Mouse (Mus musculus): ENCODE data around the gene Ltbp4. TPM values are rescaled to one million over a fixed set of nuclear protein-coding genes. Genes with fewer than 3 reads are reported as not detected.
A peak's percentile ranks its signal among the peaks of the same experiment; 100 is the strongest.

Ltbp4 gene
- polyA plus RNA-seq, 1 experiment from 2014 or later: 7.2 TPM

- Histone ChIP-seq H3K27me3 (ENCODE audit: insufficient read depth, low read length) (peaks cover 8% of the 10 kb centered on the region; the same call in 1 of the 2 replicates), H3K4me1 (ENCODE audit: insufficient read depth) (no peaks in the 10 kb centered on the region), H3K27ac (ENCODE audit: low read depth) (no peak overlapping the region), H3K36me3 (replicated peaks; ENCODE audit: insufficient read depth, low read length) (no peaks in the 10 kb centered on the region), H3K9ac (replicated peaks) (no peak overlapping the region), H3K4me2 (ENCODE audit: low read depth, low read length) (no peak overlapping the region), H3K4me3 (ENCODE audit: low read depth, low read length) (no peak overlapping the region), H3K9me3 (ENCODE audit: low read length) (no peaks in the 10 kb centered on the region)
- no peak for TF ChIP-seq EP300 (IDR thresholded peaks at IDR 0.05; ENCODE audit: low read depth)
- TF ChIP-seq CTCF (IDR thresholded peaks at IDR 0.05; ENCODE audit: low read depth): no peak
- no peak for DNase-seq
- whole genome bisulfite sequencing (ENCODE audit: insufficient replicate concordance): 71% methylated on average over 17 of the region's 17 CpGs
- no peak for ATAC-seq
Measured at GRCm38 (mm10) chr7:27305091-27305730, 32.3 kb downstream of the Ltbp4 start.

GRCm38 (mm10) chr7:27302172-27302571 is 35.3 kb downstream of the Ltbp4 start:
- H3K4me1 ChIP-seq (ENCODE audit: insufficient read depth): no peaks in the 10 kb centered on the region
- no peaks in the 10 kb centered on the region for H3K9me3 ChIP-seq (ENCODE audit: low read length)
- H3K4me2 ChIP-seq (ENCODE audit: low read depth, low read length): no peak overlapping the region
- DNase-seq: peak; percentile 82
- 8% methylated on average over 11 of the region's 11 CpGs for WGBS (ENCODE audit: insufficient replicate concordance)
- no peak overlapping the region for H3K9ac ChIP-seq (replicated peaks)
- peaks cover 3% of the 10 kb centered on the region; the same call in 1 of the 2 replicates for H3K27me3 ChIP-seq (ENCODE audit: insufficient read depth, low read length)
- H3K4me3 ChIP-seq (ENCODE audit: low read depth, low read length): no peak overlapping the region
- no peaks in the 10 kb centered on the region for H3K36me3 ChIP-seq (replicated peaks; ENCODE audit: insufficient read depth, low read length)
- no peak for TF ChIP-seq EP300 (IDR thresholded peaks at IDR 0.05; ENCODE audit: low read depth)
- peak; percentile 94 for TF ChIP-seq CTCF (IDR thresholded peaks at IDR 0.05; ENCODE audit: low read depth)
- no peak overlapping the region for H3K27ac ChIP-seq (ENCODE audit: low read depth)
- ATAC-seq: peak; percentile 53; the same call in 1 of the 2 replicates

GRCm38 (mm10) chr7:27300801-27301200 is 36.7 kb downstream of the Ltbp4 start:
- 60% methylated on average over 5 of the region's 5 CpGs for WGBS (ENCODE audit: insufficient replicate concordance)
- ATAC-seq: no peak
- H3K4me1 ChIP-seq (ENCODE audit: insufficient read depth): no peaks in the 10 kb centered on the region

GRCm38 (mm10) chr7:27300351-27300750 is 37.1 kb downstream of the Ltbp4 start:
- peaks cover 3% of the 10 kb centered on the region; the same call in 1 of the 2 replicates for H3K27me3 ChIP-seq (ENCODE audit: insufficient read depth, low read length)
- H3K9ac ChIP-seq (replicated peaks): no peak overlapping the region
- TF ChIP-seq EP300 (IDR thresholded peaks at IDR 0.05; ENCODE audit: low read depth): no peak
- no peak for TF ChIP-seq CTCF (IDR thresholded peaks at IDR 0.05; ENCODE audit: low read depth)
- H3K36me3 ChIP-seq (replicated peaks; ENCODE audit: insufficient read depth, low read length): no peaks in the 10 kb centered on the region
- DNase-seq (no peak), ATAC-seq (no peak)
- H3K4me1 ChIP-seq (ENCODE audit: insufficient read depth): no peaks in the 10 kb centered on the region
- no peak overlapping the region for H3K27ac ChIP-seq (ENCODE audit: low read depth)
- H3K4me2 ChIP-seq (ENCODE audit: low read depth, low read length): no peak overlapping the region
- no peak overlapping the region for H3K4me3 ChIP-seq (ENCODE audit: low read depth, low read length)
- no peaks in the 10 kb centered on the region for H3K9me3 ChIP-seq (ENCODE audit: low read length)
- WGBS (ENCODE audit: insufficient replicate concordance): 72% methylated on average over 4 of the region's 4 CpGs

More at GRCm38 (mm10) chr7:27300801-27301200, 36.7 kb downstream of the Ltbp4 start:
- DNase-seq: no peak
- TF ChIP-seq EP300 (IDR thresholded peaks at IDR 0.05; ENCODE audit: low read depth) (no peak), CTCF (IDR thresholded peaks at IDR 0.05; ENCODE audit: low read depth) (no peak)
- H3K36me3 ChIP-seq (replicated peaks; ENCODE audit: insufficient read depth, low read length): no peaks in the 10 kb centered on the region
- no peak overlapping the region for H3K9ac ChIP-seq (replicated peaks)
- H3K4me2 ChIP-seq (ENCODE audit: low read depth, low read length): no peak overlapping the region
- H3K9me3 ChIP-seq (ENCODE audit: low read length): no peaks in the 10 kb centered on the region
- no peak overlapping the region for H3K27ac ChIP-seq (ENCODE audit: low read depth)
- H3K27me3 ChIP-seq (ENCODE audit: insufficient read depth, low read length): peaks cover 3% of the 10 kb centered on the region; the same call in 1 of the 2 replicates
- H3K4me3 ChIP-seq (ENCODE audit: low read depth, low read length): no peak overlapping the region

- Histone ChIP-seq H3K9me3 (ENCODE audit: low read length) (no peaks in the 10 kb centered on the region), H3K9ac (replicated peaks) (no peak overlapping the region), H3K27me3 (ENCODE audit: insufficient read depth, low read length) (peaks cover 3% of the 10 kb centered on the region; the same call in 1 of the 2 replicates), H3K36me3 (replicated peaks; ENCODE audit: insufficient read depth, low read length) (no peaks in the 10 kb centered on the region), H3K4me3 (ENCODE audit: low read depth, low read length) (no peak overlapping the region), H3K4me1 (ENCODE audit: insufficient read depth) (no peaks in the 10 kb centered on the region), H3K27ac (ENCODE audit: low read depth) (no peak overlapping the region), H3K4me2 (ENCODE audit: low read depth, low read length) (no peak overlapping the region)
- ATAC-seq: no peak
- no peak for DNase-seq
- WGBS (ENCODE audit: insufficient replicate concordance): 87% methylated on average over 6 of the region's 6 CpGs
- TF ChIP-seq EP300 (IDR thresholded peaks at IDR 0.05; ENCODE audit: low read depth): no peak
Measured at GRCm38 (mm10) chr7:27298816-27299215, 38.7 kb downstream of the Ltbp4 start.

- Histone ChIP-seq H3K9me3 (ENCODE audit: low read length) (no peaks in the 10 kb centered on the region), H3K36me3 (replicated peaks; ENCODE audit: insufficient read depth, low read length) (no peaks in the 10 kb centered on the region), H3K4me2 (ENCODE audit: low read depth, low read length) (no peak overlapping the region), H3K4me1 (ENCODE audit: insufficient read depth) (no peaks in the 10 kb centered on the region), H3K9ac (replicated peaks) (no peak overlapping the region), H3K27me3 (ENCODE audit: insufficient read depth, low read length) (peaks cover 3% of the 10 kb centered on the region; the same call in 1 of the 2 replicates), H3K27ac (ENCODE audit: low read depth) (no peak overlapping the region), H3K4me3 (ENCODE audit: low read depth, low read length) (no peak overlapping the region)
- 80% methylated on average over 16 of the region's 16 CpGs for WGBS (ENCODE audit: insufficient replicate concordance)
- TF ChIP-seq EP300 (IDR thresholded peaks at IDR 0.05; ENCODE audit: low read depth) (no peak), CTCF (IDR thresholded peaks at IDR 0.05; ENCODE audit: low read depth) (no peak)
- DNase-seq (no peak), ATAC-seq (no peak)
Measured at GRCm38 (mm10) chr7:27298033-27298610, 39.4 kb downstream of the Ltbp4 start.

Measured in liver, postnatal 0 days (tissue).